Mouse (Mus musculus) hindbrain, embryonic 16.5 days (tissue): ENCODE measurements around the gene Ripor2. TPM values are rescaled to one million over a fixed set of nuclear protein-coding genes. Genes with fewer than 3 reads are reported as not detected.

ENCODE experiments used
- ATAC-seq: fragments of 200-750 bp; cut with Nextera tagmentation; 2 replicates; pipeline ENCODE4 v1.8.0; 2017; ENCODE audit warnings: moderate TSS enrichment, moderate library complexity
- H3K27ac ChIP-seq: fragments of 300-500 bp; sonication (generic); 2 replicates; pipeline ENCODE4 v1.5.1; 2014; ENCODE audit warnings: low read depth, mild to moderate bottlenecking, control low read depth, low read length, moderate library complexity
- H3K27me3 ChIP-seq: fragments of 300-500 bp; sonication (generic); replicated peaks from 2 replicates; pipeline ENCODE4 v1.6.1; 2014; ENCODE audit warnings: low read length; ENCODE audit not compliant: control insufficient read depth, insufficient read depth
- H3K36me3 ChIP-seq: fragments of 300-500 bp; sonication (generic); 2 replicates; pipeline ENCODE4 v1.6.1; 2014; ENCODE audit warnings: mild to moderate bottlenecking, low read length, moderate library complexity, mixed read lengths; ENCODE audit not compliant: control insufficient read depth, insufficient read depth
- H3K4me1 ChIP-seq: fragments of 300-500 bp; sonication (generic); 2 replicates; pipeline ENCODE4 v1.6.1; 2014; ENCODE audit warnings: low read depth, low read length; ENCODE audit not compliant: control insufficient read depth, insufficient read depth
- H3K4me2 ChIP-seq: fragments of 300-500 bp; sonication (generic); 2 replicates; pipeline ENCODE4 v1.6.1; 2014; ENCODE audit warnings: mild to moderate bottlenecking, low read length, control low read depth, moderate library complexity
- H3K4me3 ChIP-seq: fragments of 300-500 bp; sonication (generic); 2 replicates; pipeline ENCODE4 v1.5.1; 2014; ENCODE audit warnings: mild to moderate bottlenecking, low read length, control low read depth, moderate library complexity
- H3K9ac ChIP-seq: fragments of 300-500 bp; sonication (generic); 2 replicates; pipeline ENCODE4 v1.6.1; 2014; ENCODE audit warnings: low read depth, mild to moderate bottlenecking, control low read depth, low read length, moderate library complexity
- H3K9me3 ChIP-seq: fragments of 300-500 bp; sonication (generic); 2 replicates; pipeline ENCODE4 v1.6.1; 2014; ENCODE audit warnings: mild to moderate bottlenecking, low read length, moderate library complexity; ENCODE audit not compliant: control insufficient read depth
- WGBS: fragments of 180-500 bp; shearing (Covaris S2); extraction: QIAGEN DNeasy Blood & Tissue Kit; methylation state at CpG from one replicate; pipeline ENCODE4 v1.1.7; 2014; 5-methylcytosine and 5-hydroxymethylcytosine counted together
- polyA plus RNA-seq: library from polyadenylated mRNA; unstranded; fragments of >200 nt; fragmentation: Nextera tagmentation; extraction: Ambion mirVana; gene quantifications from 2 replicates; pipeline ENCODE4 v1.2.1, GENCODE M21; 2015

The Ripor2 gene
- polyA plus RNA-seq, 1 experiment from 2014 or later, result 19.1 TPM

DNA sequence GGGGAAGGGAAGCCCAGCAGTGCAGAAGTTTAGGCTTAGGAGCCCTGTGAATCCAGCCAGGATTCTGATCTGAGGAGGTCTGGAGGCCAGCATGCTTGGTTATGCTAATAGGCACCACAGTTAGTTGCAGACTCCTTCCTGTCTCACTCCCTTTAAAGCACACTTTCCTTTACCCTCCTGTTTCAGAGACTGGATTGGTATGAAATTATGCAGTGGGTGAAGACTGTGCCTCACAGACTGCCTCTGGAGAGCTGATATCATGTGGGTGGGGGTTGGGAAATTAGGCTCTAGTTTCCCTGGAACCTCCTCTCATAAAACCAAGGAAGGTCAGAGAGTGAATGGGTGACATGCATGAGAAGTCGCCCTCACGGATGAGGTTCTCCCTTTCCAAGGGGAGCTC, 88.7 kb downstream of the Ripor2 start:
- H3K4me2 ChIP-seq, result no peak overlapping the region
- H3K9ac ChIP-seq, result no peak overlapping the region
- H3K9me3 ChIP-seq, result no peaks in the 10 kb centered on the region
- ATAC-seq, result no peak
- H3K36me3 ChIP-seq, result peaks cover 3% of the 10 kb centered on the region; the same call in 1 of the 2 replicates
- 72% methylated on average over 2 of the region's 2 CpGs for WGBS
- H3K27me3 ChIP-seq, result no peaks in the 10 kb centered on the region
- H3K4me3 ChIP-seq, result no peak overlapping the region
- no peaks in the 10 kb centered on the region for H3K4me1 ChIP-seq
- no peak overlapping the region for H3K27ac ChIP-seq

- Histone ChIP-seq H3K4me1 (no peaks in the 10 kb centered on the region), H3K27ac (no peak overlapping the region), H3K4me3 (no peak overlapping the region), H3K4me2 (no peak overlapping the region), H3K9me3 (no peaks in the 10 kb centered on the region), H3K9ac (no peak overlapping the region), H3K36me3 (peaks cover 7% of the 10 kb centered on the region; the same call in 1 of the 2 replicates), H3K27me3 (no peaks in the 10 kb centered on the region)
- WGBS, result 30% methylated on average over 15 of the region's 15 CpGs
- ATAC-seq, result peak; percentile 62; the same call in 1 of the 2 replicates
Measured at GRCm38 (mm10) chr13:24679027-24679680, 97.2 kb downstream of the Ripor2 start.

DNA sequence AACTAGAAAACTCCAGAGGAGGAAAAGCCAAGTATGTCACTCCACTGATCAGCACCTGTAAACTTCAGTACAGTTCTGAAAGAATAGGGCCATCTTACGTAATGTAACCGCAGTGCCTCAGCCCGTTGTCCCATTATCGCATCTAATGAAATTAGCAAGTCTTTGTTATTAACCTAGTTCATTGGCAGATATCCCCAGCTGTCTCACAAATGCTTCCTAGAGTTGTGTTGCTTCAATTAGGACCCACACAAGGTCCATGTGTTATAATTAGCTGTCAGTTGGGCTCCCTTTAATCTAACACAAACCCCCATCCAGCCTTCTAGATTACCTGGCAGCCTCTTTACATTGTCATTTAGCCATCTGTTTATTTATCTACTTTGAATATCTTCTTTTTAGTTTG, 99.0 kb downstream of the Ripor2 start:
- Histone ChIP-seq H3K27ac (no peak overlapping the region), H3K4me3 (no peak overlapping the region), H3K36me3 (peaks cover 7% of the 10 kb centered on the region; the same call in 1 of the 2 replicates), H3K9ac (no peak overlapping the region), H3K4me2 (no peak overlapping the region), H3K9me3 (no peaks in the 10 kb centered on the region), H3K27me3 (no peaks in the 10 kb centered on the region), H3K4me1 (no peaks in the 10 kb centered on the region)
- ATAC-seq, result no peak
- WGBS, result 85% methylated on average over 4 of the region's 4 CpGs

GRCm38 (mm10) chr13:24682346-24682745, 100.4 kb downstream of the Ripor2 start:
- Histone ChIP-seq H3K27me3 (no peaks in the 10 kb centered on the region), H3K9ac (no peak overlapping the region), H3K36me3 (peaks cover 7% of the 10 kb centered on the region; the same call in 1 of the 2 replicates), H3K4me3 (no peak overlapping the region), H3K4me2 (no peak overlapping the region), H3K4me1 (peaks cover 6% of the 10 kb centered on the region), H3K9me3 (no peaks in the 10 kb centered on the region), H3K27ac (no peak overlapping the region)
- WGBS, result 80% methylated on average over 5 of the region's 5 CpGs
- no peak for ATAC-seq

GRCm38 (mm10) chr13:24684503-24684902, 102.5 kb downstream of the Ripor2 start:
- Histone ChIP-seq H3K4me1 (peaks cover 6% of the 10 kb centered on the region), H3K27me3 (no peaks in the 10 kb centered on the region), H3K4me2 (no peak overlapping the region), H3K9ac (no peak overlapping the region), H3K27ac (no peak overlapping the region), H3K4me3 (no peak overlapping the region), H3K36me3 (peaks cover 2% of the 10 kb centered on the region; the same call in 1 of the 2 replicates), H3K9me3 (no peaks in the 10 kb centered on the region)
- no peak for ATAC-seq
- WGBS, result 83% methylated on average over 2 of the region's 2 CpGs

DNA sequence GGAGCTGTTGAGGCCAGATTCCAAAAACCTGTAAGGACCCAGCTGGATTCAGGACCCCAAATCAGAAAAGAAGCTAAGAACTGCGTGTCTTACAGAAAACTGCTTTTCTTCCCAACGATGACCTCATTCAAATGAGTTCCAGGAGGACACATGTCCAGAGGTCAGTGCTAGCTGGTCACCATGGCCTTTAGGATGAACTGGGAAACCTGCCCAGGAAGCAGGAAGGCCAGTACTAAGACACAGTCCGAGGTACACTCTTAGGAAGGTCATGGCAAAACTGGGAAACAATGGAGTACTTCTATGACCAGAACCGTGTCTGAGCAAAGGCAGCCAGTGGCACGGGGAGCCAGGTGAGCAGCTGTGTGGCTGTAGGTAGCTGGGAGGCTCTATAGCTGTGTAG, 103.9 kb downstream of the Ripor2 start:
- H3K27me3 ChIP-seq, result no peaks in the 10 kb centered on the region
- H3K27ac ChIP-seq, result no peak overlapping the region
- H3K4me1 ChIP-seq, result peaks cover 6% of the 10 kb centered on the region
- H3K4me3 ChIP-seq, result no peak overlapping the region
- 76% methylated on average over 5 of the region's 5 CpGs for WGBS
- H3K9ac ChIP-seq, result no peak overlapping the region
- no peaks in the 10 kb centered on the region for H3K9me3 ChIP-seq
- no peak overlapping the region for H3K4me2 ChIP-seq
- no peak for ATAC-seq
- peaks cover 2% of the 10 kb centered on the region; the same call in 1 of the 2 replicates for H3K36me3 ChIP-seq

- Histone ChIP-seq H3K27me3 (no peaks in the 10 kb centered on the region), H3K27ac (peak overlapping the region; percentile 70), H3K9me3 (no peaks in the 10 kb centered on the region), H3K4me1 (peaks cover 6% of the 10 kb centered on the region), H3K4me2 (peak overlapping the region; percentile 31), H3K9ac (0 out of 2 replicates have a peak overlapping the region, but pooled peaks have one; percentile 13), H3K36me3 (peaks cover 2% of the 10 kb centered on the region; the same call in 1 of the 2 replicates), H3K4me3 (peak overlapping the region; percentile 11; the same call in 1 of the 2 replicates)
- 28% methylated on average over 15 of the region's 15 CpGs for WGBS
- peak; percentile 94 for ATAC-seq
Measured at GRCm38 (mm10) chr13:24686705-24687665, 105.0 kb downstream of the Ripor2 start.

DNA sequence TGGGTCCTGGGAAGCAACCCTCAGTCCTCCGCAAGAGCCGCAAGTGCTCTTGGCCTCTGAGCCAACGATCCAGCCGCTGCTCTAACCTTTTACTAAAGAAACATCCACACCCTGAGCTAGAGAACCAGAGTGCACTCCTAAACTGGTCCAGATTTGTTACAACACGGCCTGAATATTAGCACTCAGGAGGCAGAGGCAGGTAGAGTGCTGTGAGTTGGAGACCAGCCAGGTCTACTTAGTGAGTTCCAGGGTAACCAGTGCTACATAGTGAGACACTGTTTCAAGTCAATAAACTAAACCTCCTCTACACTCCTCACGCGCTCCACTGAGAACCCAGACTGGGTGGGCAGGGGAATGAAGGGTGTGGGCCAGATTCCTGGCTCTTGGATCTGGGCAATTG, 111.3 kb downstream of the Ripor2 start:
- Histone ChIP-seq H3K4me1 (no peaks in the 10 kb centered on the region), H3K27ac (no peak overlapping the region), H3K36me3 (peaks cover 12% of the 10 kb centered on the region), H3K9me3 (no peaks in the 10 kb centered on the region), H3K27me3 (no peaks in the 10 kb centered on the region), H3K9ac (no peak overlapping the region), H3K4me3 (no peak overlapping the region), H3K4me2 (no peak overlapping the region)
- 87% methylated on average over 7 of the region's 7 CpGs for WGBS
- ATAC-seq, result no peak

GRCm38 (mm10) chr13:24698746-24699145, 116.8 kb downstream of the Ripor2 start:
- Histone ChIP-seq H3K36me3 (peaks cover 14% of the 10 kb centered on the region), H3K9me3 (no peaks in the 10 kb centered on the region), H3K4me2 (no peak overlapping the region), H3K9ac (no peak overlapping the region), H3K4me1 (no peaks in the 10 kb centered on the region), H3K27ac (no peak overlapping the region), H3K27me3 (no peaks in the 10 kb centered on the region), H3K4me3 (no peak overlapping the region)
- 93% methylated on average over 4 of the region's 4 CpGs for WGBS
- ATAC-seq, result no peak
